Mouse (Mus musculus) kidney, adult 8-10 months (tissue): Measurements from ENCODE around the gene Gm13420.
"Not testable (repeated sequence)": the region's sequence is repeated elsewhere in the genome, so short reads cannot be mapped to it uniquely, and the experiment has no call there.

ENCODE experiments used
- DNase-seq, 2 experiments: peaks; one replicate each; pipeline ENCODE4 v3.0.0; 2022

Gene Gm13420

GRCm38 (mm10) chr2:29751497-29751896 lies at the start of gene Gm13420:
Gene Gm13420 (minus strand): TSS chr2:29751685.
- DNase-seq: peak; percentile 76 to 79

- no peak for DNase-seq
These were observed 41.4 kb upstream of the Gm13420 start for GRCm38 (mm10) chr2:29792772-29793487.

- DNase-seq: peak; percentile 83 to 90
These were observed 36.6 kb upstream of the Gm13420 start, which contains the start of gene Trub2 for GRCm38 (mm10) chr2:29787937-29788681. Gene Trub2 (minus strand): TSS chr2:29788502.

GRCm38 (mm10) chr2:29787104-29787917 lies 35.8 kb upstream of the Gm13420 start, which contains the start of gene Coq4:
Gene Coq4 (plus strand): TSS chr2:29787493.
- DNase-seq: peak; percentile 94

GRCm38 (mm10) chr2:29784290-29784689 lies 32.8 kb upstream of the Gm13420 start:
- DNase-seq: no peak

GRCm38 (mm10) chr2:29781256-29781655 lies 29.8 kb upstream of the Gm13420 start:
- DNase-seq: not testable (repeated sequence)

- DNase-seq: no peak
These were observed 21.8 kb upstream of the Gm13420 start for GRCm38 (mm10) chr2:29773323-29773722.

GRCm38 (mm10) chr2:29771611-29772461 lies 20.4 kb upstream of the Gm13420 start:
- DNase-seq: no peak

GRCm38 (mm10) chr2:29770162-29770561 lies 18.7 kb upstream of the Gm13420 start:
- no peak for DNase-seq

- no peak for DNase-seq
These were observed 17.4 kb upstream of the Gm13420 start for GRCm38 (mm10) chr2:29768901-29769300.

GRCm38 (mm10) chr2:29767976-29768709 lies 16.7 kb upstream of the Gm13420 start:
- peak; percentile 50 to 68 for DNase-seq

GRCm38 (mm10) chr2:29764831-29765230 lies 13.3 kb upstream of the Gm13420 start:
- DNase-seq: peak; percentile 50 to 73

- DNase-seq: no peak
These were observed 4.2 kb upstream of the Gm13420 start for GRCm38 (mm10) chr2:29755693-29756092.

GRCm38 (mm10) chr2:29752397-29752796 lies 912 bp upstream of the Gm13420 start:
- DNase-seq: no peak

GRCm38 (mm10) chr2:29748499-29748898 lies 3.0 kb downstream of the Gm13420 start:
- no peak for DNase-seq

GRCm38 (mm10) chr2:29747852-29748251 lies 3.6 kb downstream of the Gm13420 start:
- DNase-seq: no peak

- DNase-seq: no peak
These were observed 4.2 kb downstream of the Gm13420 start for GRCm38 (mm10) chr2:29747188-29747782.

GRCm38 (mm10) chr2:29744256-29744655 lies 7.2 kb downstream of the Gm13420 start:
- DNase-seq: peak; percentile 34 to 55

GRCm38 (mm10) chr2:29741207-29741606 lies 10.3 kb downstream of the Gm13420 start:
- DNase-seq: no peak

- DNase-seq: no peak
These were observed 12.1 kb downstream of the Gm13420 start for GRCm38 (mm10) chr2:29739368-29739767.

GRCm38 (mm10) chr2:29738799-29739198 lies 12.7 kb downstream of the Gm13420 start:
- DNase-seq: no peak
